Mouse (Mus musculus): ENCODE measurements around the gene Miga2. TPM values are rescaled to one million over a fixed set of nuclear protein-coding genes. Genes with fewer than 3 reads are reported as not detected.

The Miga2 gene
- total RNA-seq (2023): 1 to 10 TPM; 5.3 to 8.0 TPM

GRCm38 (mm10) chr2:30363773-30364650 lies at the start of gene Miga2:
Miga2 (plus strand) TSS chr2:30364233.

GRCm38 (mm10) chr2:30358533-30359531 lies 5.2 kb upstream of the Miga2 start, which contains the start of gene Sh3glb2:
Sh3glb2 (minus strand) TSS chr2:30359337.

DNA sequence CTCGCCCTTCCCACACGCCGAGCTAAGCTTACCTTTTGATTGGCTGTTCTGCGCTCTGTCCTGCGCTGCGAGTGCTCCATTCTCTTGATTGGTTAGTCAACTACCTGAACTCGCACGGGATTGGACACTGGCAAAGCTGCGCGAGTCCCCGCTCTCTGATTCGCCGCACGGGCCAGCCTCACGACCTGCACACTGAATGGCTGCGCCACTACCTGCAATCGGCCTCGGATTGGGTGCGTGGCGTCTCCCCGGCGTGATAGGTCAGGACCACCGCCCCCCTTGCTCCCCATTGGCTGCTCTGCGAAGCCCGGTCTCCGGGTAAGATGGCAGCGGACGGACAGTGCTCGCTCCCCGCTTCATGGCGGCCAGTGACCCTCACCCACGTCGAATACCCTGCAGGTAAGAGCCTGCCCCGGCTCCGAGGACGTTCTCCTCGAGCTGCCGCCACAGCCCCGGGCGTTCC lies 28.1 kb downstream of the Miga2 start, which contains the start of gene Dolpp1:
Gene Dolpp1, plus strand, starts transcription at position 141 of the 463 bp plus-strand sequence.

GRCm38 (mm10) chr2:30415157-30415935 lies 51.3 kb downstream of the Miga2 start, which contains the start of gene Crat:
Crat (minus strand) TSS chr2:30415813.

GRCm38 (mm10) chr2:30415936-30416648 lies 52.1 kb downstream of the Miga2 start, which contains the start of gene Ptpa:
Ptpa (plus strand) TSS chr2:30416039.

Other genes with a start within 250 kb of the Miga2 start
- 10 to 100 TPM; 31.5 to 33.2 TPM for gene Zer1, start 239.6 kb upstream of the Miga2 start, total RNA-seq (2023)
- 10 to 100 TPM; 54.5 to 57.4 TPM for gene Tbc1d13, start 230.5 kb upstream of the Miga2 start, total RNA-seq (2023)
- 1 to 10 TPM; 1.3 to 2.3 TPM for gene Endog, start 192.7 kb upstream of the Miga2 start, total RNA-seq (2023)
- 1 to 10 TPM; 8.3 to 9.2 TPM for gene Spout1, start 185.8 kb upstream of the Miga2 start, total RNA-seq (2023)
- gene Kyat1, start 158.4 kb upstream of the Miga2 start, total RNA-seq (2023): 1 to 10 TPM; 2.5 to 4.1 TPM
- 10 to 100 TPM; 16.5 to 16.8 TPM for gene Lrrc8a, start 126.5 kb upstream of the Miga2 start, total RNA-seq (2023)
- under 1 TPM in 1 of 2 experiments, not detected in 1; 0.20 TPM for gene Gm28035, start 123.7 kb upstream of the Miga2 start, total RNA-seq (2023)
- 1 to 10 TPM in 1 of 2 experiments, under 1 TPM in 1; 0.68 to 2.1 TPM for gene Phyhd1, start 98.0 kb upstream of the Miga2 start, total RNA-seq (2023)
- gene Gm28038, start 83.2 kb upstream of the Miga2 start, total RNA-seq (2023): 1 to 10 TPM in 1 of 2 experiments, not detected in 1; 1.5 TPM
- 1 to 10 TPM; 4.8 to 5.2 TPM for gene Dolk, start 77.9 kb upstream of the Miga2 start, total RNA-seq (2023)
- gene Nup188, start 77.8 kb upstream of the Miga2 start, total RNA-seq (2023): 10 to 100 TPM; 32.3 to 32.4 TPM
- 10 to 100 TPM; 18.7 to 19.1 TPM for gene Sh3glb2, start 4.9 kb upstream of the Miga2 start, total RNA-seq (2023)
- 10 to 100 TPM; 10.7 to 12.4 TPM for gene Dolpp1, start 28.0 kb downstream of the Miga2 start, total RNA-seq (2023)
- 10 to 100 TPM; 29.9 to 34.0 TPM for gene Crat, start 51.6 kb downstream of the Miga2 start, total RNA-seq (2023)
- gene Ptpa, start 51.8 kb downstream of the Miga2 start, total RNA-seq (2023): 100 to 1,000 TPM; 107 to 122 TPM
- gene Ier5l, start 110.0 kb downstream of the Miga2 start, total RNA-seq (2023): under 1 TPM; 0.49 to 0.57 TPM
- not detected for gene Cstad, start 230.8 kb downstream of the Miga2 start, total RNA-seq (2023)

Measured in neutrophil, adult 83 days (primary cell).